Mouse (Mus musculus): ENCODE data around the gene Tas1r1. TPM values are rescaled to one million over a fixed set of nuclear protein-coding genes. Genes with fewer than 3 reads are reported as not detected.
"Not testable (repeated sequence)": the region's sequence is repeated elsewhere in the genome, so short reads cannot be mapped to it uniquely, and the experiment has no call there.

Gene Tas1r1
- polyA plus RNA-seq, 1 experiment from 2014 or later, result 1.6 TPM

DNA sequence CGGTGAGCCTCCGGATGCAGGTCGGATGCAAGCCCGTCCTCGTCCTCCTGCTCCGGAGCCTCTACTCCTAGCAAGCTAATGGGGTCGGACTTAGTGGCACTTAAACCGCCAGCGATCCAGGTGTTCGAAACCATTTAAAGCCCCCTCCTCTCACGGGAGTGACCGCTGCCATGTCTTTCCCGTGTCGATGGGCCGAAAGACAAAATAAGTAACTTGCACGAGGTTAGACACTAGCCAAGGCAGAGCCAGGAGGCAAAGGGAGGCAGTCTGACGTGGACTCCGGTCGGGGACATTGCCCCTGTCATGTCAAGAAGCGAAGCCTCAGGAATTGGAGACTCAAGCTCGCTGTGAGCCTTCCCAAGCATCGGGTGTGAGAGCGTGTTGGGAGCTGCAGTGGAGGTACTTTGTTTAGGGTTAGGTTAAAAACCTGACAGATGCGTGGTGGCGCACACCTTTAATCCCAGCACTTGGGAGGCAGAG lies 1.5 kb upstream of the Tas1r1 start:
- WGBS, result 4% methylated on average over 25 of the region's 25 CpGs
- H3K4me2 ChIP-seq, result peak overlapping the region; percentile 84

DNA sequence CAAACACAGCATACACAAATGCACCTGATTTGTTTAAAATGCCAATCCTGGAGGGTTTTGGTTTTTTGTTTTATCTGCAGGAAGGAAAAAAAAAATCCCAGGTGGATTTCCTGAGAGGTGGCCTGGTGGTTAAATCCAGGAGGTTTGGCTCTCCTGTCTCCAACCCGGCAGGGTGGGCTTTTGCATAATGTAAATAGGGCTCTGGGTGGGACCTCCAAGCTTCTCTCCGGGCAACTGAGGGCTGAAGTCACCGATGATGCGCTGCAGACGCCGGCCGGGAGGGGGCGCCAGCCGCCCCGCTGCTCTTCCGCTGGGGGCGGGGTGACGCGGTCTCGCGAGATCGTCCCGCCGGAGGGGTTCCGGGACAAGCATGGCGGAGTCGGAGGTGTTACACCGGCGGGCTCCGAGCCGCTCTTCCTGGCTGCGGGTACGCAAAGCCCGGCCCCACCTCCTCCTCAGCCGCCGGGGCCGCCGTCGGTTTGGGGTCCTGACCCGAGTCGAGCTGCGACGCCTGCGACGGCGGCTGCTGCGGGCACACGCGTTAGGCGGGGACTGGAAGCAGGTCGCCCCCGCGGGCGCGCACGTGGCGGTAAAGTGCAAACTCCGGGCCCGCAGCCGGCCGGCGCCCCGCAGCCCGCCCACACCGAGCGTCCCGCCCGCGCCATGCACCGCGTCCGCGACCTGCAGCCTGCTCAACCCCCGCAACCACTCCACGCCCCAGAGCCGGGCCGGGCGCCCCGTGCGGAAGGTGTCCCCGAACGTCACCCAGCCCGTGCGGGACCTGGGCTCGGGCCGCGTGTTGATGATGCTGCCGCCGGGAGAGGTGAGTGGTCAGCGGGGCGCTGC lies 840 bp upstream of the Tas1r1 start, which contains the start of gene Nol9:
Gene Nol9 (plus strand): TSS at position 337 of the 846 bp plus-strand sequence.
- under 1% methylated on average over 45 of the region's 86 CpGs for WGBS
- peaks cover 23% of the 10 kb centered on the region for H3K36me3 ChIP-seq
- peak within 1 kb of the TSS; percentile 82 for H3K9ac ChIP-seq
- peak within 1 kb of the TSS; percentile 96 for H3K4me3 ChIP-seq
- H3K27me3 ChIP-seq, result no peaks in the 10 kb centered on the region
- ATAC-seq (ENCODE audit: low FRiP score, low read depth), result peak; percentile 89
- H3K27ac ChIP-seq (replicated peaks), result peak within 1 kb of the TSS; percentile 72
- H3K9me3 ChIP-seq, result no peaks in the 10 kb centered on the region
- peaks cover 14% of the 10 kb centered on the region for H3K4me1 ChIP-seq (replicated peaks)
- peak within 1 kb of the TSS; percentile 84 for H3K4me2 ChIP-seq

More for the DNA sequence above, 1.5 kb upstream of the Tas1r1 start:
- no peak for ATAC-seq (ENCODE audit: low FRiP score, low read depth)
- H3K9ac ChIP-seq, result peak overlapping the region; percentile 82
- peak overlapping the region; percentile 72; the same call in 1 of the 2 replicates for H3K27ac ChIP-seq (replicated peaks)
- no peaks in the 10 kb centered on the region for H3K27me3 ChIP-seq
- peaks cover 14% of the 10 kb centered on the region for H3K4me1 ChIP-seq (replicated peaks)
- no peaks in the 10 kb centered on the region for H3K9me3 ChIP-seq
- peaks cover 27% of the 10 kb centered on the region for H3K36me3 ChIP-seq
- H3K4me3 ChIP-seq, result peak overlapping the region; percentile 96

GRCm38 (mm10) chr4:152036464-152036863 lies 1.9 kb downstream of the Tas1r1 start:
- not testable (repeated sequence) for H3K4me2 ChIP-seq; H3K27ac ChIP-seq (replicated peaks); H3K9ac ChIP-seq; H3K36me3 ChIP-seq; H3K4me3 ChIP-seq; H3K27me3 ChIP-seq; H3K9me3 ChIP-seq; ATAC-seq (ENCODE audit: low FRiP score, low read depth)
- H3K4me1 ChIP-seq (replicated peaks), result peaks cover 14% of the 10 kb centered on the region
- WGBS, result 92% methylated on average over 6 of the region's 6 CpGs

DNA sequence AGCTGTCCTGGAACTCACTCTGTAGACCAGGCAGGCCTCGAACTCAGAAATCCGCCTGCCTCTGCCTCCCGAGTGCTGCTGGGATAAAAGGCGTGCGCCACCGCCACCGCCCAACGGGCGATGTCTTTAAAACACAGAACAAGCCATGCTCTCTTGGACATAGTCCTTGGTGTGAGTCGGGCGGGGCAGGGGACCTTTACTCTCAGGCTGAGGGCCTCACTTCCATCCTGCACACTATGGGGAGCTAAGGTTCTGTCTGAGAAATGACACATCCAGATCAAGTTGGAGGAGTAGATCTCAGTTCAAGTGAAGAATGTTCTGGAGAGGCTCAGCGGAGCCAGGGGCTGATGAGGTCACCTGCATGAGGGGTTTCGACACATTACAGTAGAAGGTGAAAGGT lies 5.4 kb downstream of the Tas1r1 start:
- peaks cover 20% of the 10 kb centered on the region for H3K4me1 ChIP-seq (replicated peaks)

DNA sequence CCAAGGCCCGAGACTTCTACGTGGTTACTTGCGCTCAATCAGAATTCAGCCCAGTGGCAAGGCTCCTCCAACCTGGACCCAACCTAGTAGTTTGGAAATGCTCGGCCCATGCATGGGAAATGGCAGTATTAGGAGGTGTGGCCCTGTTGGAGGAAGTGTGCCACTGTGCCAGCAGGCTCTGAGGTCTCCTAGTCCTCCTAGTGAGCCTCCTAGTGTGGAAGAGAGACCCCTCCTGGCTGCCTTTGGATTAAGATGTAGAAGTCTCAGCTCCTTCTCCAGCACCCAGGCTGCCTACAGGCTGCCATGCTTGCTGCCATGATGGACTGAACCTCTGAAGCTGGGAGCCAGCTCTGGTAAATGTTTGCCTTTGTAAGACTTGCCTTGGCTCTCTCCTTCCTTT lies 8.4 kb downstream of the Tas1r1 start:
- Histone ChIP-seq H3K9ac (no peak overlapping the region), H3K4me3 (no peak overlapping the region), H3K27ac (replicated peaks) (no peak overlapping the region), H3K4me2 (peak overlapping the region; percentile 20), H3K4me1 (replicated peaks) (peaks cover 42% of the 10 kb centered on the region), H3K9me3 (no peaks in the 10 kb centered on the region), H3K27me3 (no peaks in the 10 kb centered on the region), H3K36me3 (no peaks in the 10 kb centered on the region)
- no peak for ATAC-seq (ENCODE audit: low FRiP score, low read depth)
- WGBS, result 56% methylated on average over 4 of the region's 4 CpGs

More for the DNA sequence above, 5.4 kb downstream of the Tas1r1 start:
- no peaks in the 10 kb centered on the region for H3K9me3 ChIP-seq
- H3K4me2 ChIP-seq, result no peak overlapping the region
- H3K4me3 ChIP-seq, result no peak overlapping the region
- no peaks in the 10 kb centered on the region for H3K27me3 ChIP-seq
- H3K27ac ChIP-seq (replicated peaks), result no peak overlapping the region
- no peaks in the 10 kb centered on the region for H3K36me3 ChIP-seq
- WGBS, result 92% methylated on average over 13 of the region's 13 CpGs
- no peak for ATAC-seq (ENCODE audit: low FRiP score, low read depth)
- H3K9ac ChIP-seq, result no peak overlapping the region

DNA sequence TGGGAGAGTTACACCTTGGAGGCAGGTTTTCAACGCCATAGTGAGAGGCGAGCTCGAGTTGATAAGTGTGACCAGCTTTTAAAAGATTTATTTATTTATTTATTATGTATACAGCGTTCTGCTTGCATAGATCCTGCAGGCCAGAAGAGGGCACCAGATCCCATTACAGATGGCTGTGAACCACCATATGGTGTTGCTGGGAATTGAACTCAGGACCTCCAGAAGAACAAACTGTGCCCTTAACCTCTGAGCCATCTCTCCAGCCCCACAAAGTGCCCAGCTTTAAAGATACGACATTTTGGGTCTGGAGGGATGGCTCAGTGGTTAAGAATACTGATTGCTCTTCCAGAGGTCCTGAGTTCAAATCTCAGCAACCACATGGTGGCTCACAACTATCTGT lies 9.3 kb downstream of the Tas1r1 start:
- H3K4me3 ChIP-seq, result no peak overlapping the region
- H3K9ac ChIP-seq, result no peak overlapping the region
- H3K36me3 ChIP-seq, result no peaks in the 10 kb centered on the region
- no peaks in the 10 kb centered on the region for H3K27me3 ChIP-seq
- H3K9me3 ChIP-seq, result no peaks in the 10 kb centered on the region
- H3K4me2 ChIP-seq, result peak overlapping the region; percentile 99
- H3K4me1 ChIP-seq (replicated peaks), result peaks cover 51% of the 10 kb centered on the region
- no peak overlapping the region for H3K27ac ChIP-seq (replicated peaks)
- 37% methylated on average over 5 of the region's 5 CpGs for WGBS
- ATAC-seq (ENCODE audit: low FRiP score, low read depth), result no peak

- Histone ChIP-seq H3K4me1 (replicated peaks) (peaks cover 56% of the 10 kb centered on the region), H3K4me2 (peak overlapping the region; percentile 99), H3K9me3 (no peaks in the 10 kb centered on the region), H3K27me3 (no peaks in the 10 kb centered on the region), H3K36me3 (peaks cover 2% of the 10 kb centered on the region; the same call in 1 of the 2 replicates), H3K9ac (peak overlapping the region; percentile 88), H3K4me3 (peak overlapping the region; percentile 84), H3K27ac (replicated peaks) (peak overlapping the region; percentile 70; the same call in 1 of the 2 replicates)
- no peak for ATAC-seq (ENCODE audit: low FRiP score, low read depth)
- WGBS, result 63% methylated on average over 15 of the region's 15 CpGs
Measured at GRCm38 (mm10) chr4:152028456-152028855, 9.9 kb downstream of the Tas1r1 start.

GRCm38 (mm10) chr4:152027524-152027923 lies 10.8 kb downstream of the Tas1r1 start, which contains the start of gene Zbtb48:
Gene Zbtb48, minus strand, starts transcription at chr4:152027671.
- Histone ChIP-seq H3K27ac (replicated peaks) (peak within 1 kb of the TSS; percentile 70), H3K4me2 (peak within 1 kb of the TSS; percentile 99), H3K36me3 (peaks cover 3% of the 10 kb centered on the region; the same call in 1 of the 2 replicates), H3K4me3 (peak within 1 kb of the TSS; percentile 84), H3K27me3 (no peaks in the 10 kb centered on the region), H3K9ac (peak within 1 kb of the TSS; percentile 88), H3K4me1 (replicated peaks) (peaks cover 58% of the 10 kb centered on the region), H3K9me3 (no peaks in the 10 kb centered on the region)
- peak; percentile 97 for ATAC-seq (ENCODE audit: low FRiP score, low read depth)
- WGBS, result 0% methylated on average over 34 of the region's 35 CpGs

DNA sequence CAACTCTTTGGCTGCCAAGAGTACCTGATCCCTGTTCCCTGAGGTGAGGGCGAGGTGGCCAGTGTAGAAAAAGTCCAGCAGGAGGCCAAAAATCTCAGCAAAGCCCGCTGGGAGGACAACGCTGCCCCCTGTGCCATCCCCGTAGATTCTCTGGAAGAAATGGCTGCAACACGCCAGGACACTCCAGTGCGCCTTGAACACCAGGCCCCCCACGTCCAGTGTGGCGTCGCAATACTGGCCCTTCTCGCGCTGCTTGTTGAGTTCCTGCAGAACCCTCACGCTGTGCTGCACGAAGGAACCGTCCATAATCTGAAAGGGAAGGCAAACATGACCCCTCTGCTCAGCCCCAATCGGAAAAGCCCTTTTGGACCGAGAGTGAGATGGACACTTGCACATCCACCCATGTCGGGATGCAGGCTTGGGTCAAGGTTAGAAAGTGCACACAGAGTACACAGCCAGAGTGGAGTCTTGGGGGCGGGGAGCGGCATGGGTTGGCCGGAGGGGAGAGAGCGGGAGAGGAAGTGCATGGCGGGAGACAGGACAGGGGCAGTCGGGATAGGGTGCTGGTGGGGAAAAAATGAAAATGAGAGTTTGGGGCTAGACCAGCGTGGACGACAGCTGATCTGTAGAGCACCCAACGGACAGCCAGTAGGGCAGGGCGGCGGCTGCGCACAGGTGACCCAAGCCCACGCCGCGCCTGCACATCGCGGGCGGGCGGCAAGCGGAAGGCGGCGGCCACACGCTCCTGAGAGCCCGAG lies 11.4 kb downstream of the Tas1r1 start:
- peak overlapping the region; percentile 70 for H3K27ac ChIP-seq (replicated peaks)
- H3K4me1 ChIP-seq (replicated peaks), result peaks cover 58% of the 10 kb centered on the region
- peaks cover 7% of the 10 kb centered on the region; the same call in 1 of the 2 replicates for H3K36me3 ChIP-seq
- H3K9ac ChIP-seq, result peak overlapping the region; percentile 88
- 4% methylated on average over 28 of the region's 41 CpGs for WGBS
- H3K27me3 ChIP-seq, result no peaks in the 10 kb centered on the region
- no peaks in the 10 kb centered on the region for H3K9me3 ChIP-seq
- peak overlapping the region; percentile 99 for H3K4me2 ChIP-seq
- ATAC-seq (ENCODE audit: low FRiP score, low read depth), result peak; percentile 62
- H3K4me3 ChIP-seq, result peak overlapping the region; percentile 84

- WGBS, result 91% methylated on average over 11 of the region's 11 CpGs
- Histone ChIP-seq H3K9ac (no peak overlapping the region), H3K27me3 (no peaks in the 10 kb centered on the region), H3K4me3 (no peak overlapping the region), H3K4me1 (replicated peaks) (peaks cover 50% of the 10 kb centered on the region), H3K36me3 (peaks cover 30% of the 10 kb centered on the region), H3K4me2 (no peak overlapping the region), H3K27ac (replicated peaks) (no peak overlapping the region), H3K9me3 (no peaks in the 10 kb centered on the region)
- ATAC-seq (ENCODE audit: low FRiP score, low read depth), result no peak
Measured at GRCm38 (mm10) chr4:152024525-152024924, 13.8 kb downstream of the Tas1r1 start.

DNA sequence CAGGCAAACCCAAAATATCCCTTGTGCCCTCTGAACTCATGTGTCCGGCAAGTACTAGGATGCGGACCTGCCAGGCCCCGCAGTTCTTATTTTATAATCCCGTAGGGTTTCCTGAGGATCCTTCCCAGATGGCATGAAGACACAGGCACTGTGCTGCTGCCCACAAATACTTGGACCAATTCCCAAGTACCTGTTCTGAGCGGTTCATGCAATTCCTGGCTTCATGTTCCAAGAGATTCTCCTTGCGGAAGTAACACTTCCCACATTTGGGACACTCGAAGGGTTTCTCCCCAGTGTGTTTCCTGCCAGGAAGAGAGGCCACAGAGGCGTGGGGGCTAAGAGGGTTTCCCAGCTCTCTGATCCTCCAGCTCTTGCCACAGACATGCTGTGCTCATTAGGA lies 15.9 kb downstream of the Tas1r1 start:
- no peak overlapping the region for H3K27ac ChIP-seq (replicated peaks)
- peaks cover 37% of the 10 kb centered on the region for H3K4me1 ChIP-seq (replicated peaks)
- peaks cover 36% of the 10 kb centered on the region for H3K36me3 ChIP-seq
- no peak overlapping the region for H3K9ac ChIP-seq
- ATAC-seq (ENCODE audit: low FRiP score, low read depth), result no peak
- H3K27me3 ChIP-seq, result no peaks in the 10 kb centered on the region
- no peak overlapping the region for H3K4me3 ChIP-seq
- WGBS, result 89% methylated on average over 8 of the region's 8 CpGs
- H3K4me2 ChIP-seq, result no peak overlapping the region
- no peaks in the 10 kb centered on the region for H3K9me3 ChIP-seq
